Mouse (Mus musculus) heart, postnatal 0 days (tissue): ENCODE results near the gene Rtn4.

Experiments used
- CTCF ChIP-seq: IDR thresholded peaks from 2 replicates; pipeline ENCODE4 v1.5.1; 2016; ENCODE audit warnings: antibody characterized with exemption, control low read depth, low read depth
- EP300 ChIP-seq: IDR thresholded peaks from 2 replicates; pipeline ENCODE4 v1.6.1; 2016; ENCODE audit warnings: antibody characterized with exemption, low read depth

DNA sequence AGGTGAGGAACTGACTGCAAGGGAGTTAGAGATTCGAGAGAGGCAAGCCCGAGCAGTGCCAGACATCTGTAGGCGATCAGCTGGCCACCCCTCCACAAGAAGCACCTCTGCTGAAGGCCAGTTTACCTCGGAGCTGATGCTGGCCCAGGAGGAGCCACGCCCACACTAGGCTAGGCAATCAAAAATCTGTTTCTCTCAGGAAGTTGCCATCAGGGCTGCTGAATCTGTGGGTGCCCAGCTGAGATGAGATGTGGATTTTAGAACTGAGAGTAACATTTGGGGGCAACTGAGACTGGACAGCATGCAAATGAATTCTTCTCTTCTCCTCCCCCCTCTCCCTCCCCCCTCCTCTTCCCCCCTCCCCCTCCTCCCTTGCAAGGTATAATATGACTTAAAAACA lies 94.7 kb downstream of the Rtn4 start:
- TF ChIP-seq CTCF (no peak), EP300 (no peak)
